Mouse (Mus musculus) CD4-positive, CD25-positive, alpha-beta regulatory T cell, adult 9 weeks (primary cell): ENCODE measurements around the gene Ptdss2. TPM values are rescaled to one million over a fixed set of nuclear protein-coding genes. Genes with fewer than 3 reads are reported as not detected.

Experiments
- polyA plus RNA-seq: library from polyadenylated mRNA; unstranded; fragments of 100-300 nt; shearing (Covaris generic); gene quantifications from one replicate; pipeline ENCODE4 v1.2.1, GENCODE M21; 2017

Ptdss2 gene
- 8.9 TPM for polyA plus RNA-seq

GRCm38 (mm10) chr7:141122245-141122644, at the start of gene Ptdss2:
TSS of gene Ptdss2 (plus strand) at chr7:141122382.

DNA sequence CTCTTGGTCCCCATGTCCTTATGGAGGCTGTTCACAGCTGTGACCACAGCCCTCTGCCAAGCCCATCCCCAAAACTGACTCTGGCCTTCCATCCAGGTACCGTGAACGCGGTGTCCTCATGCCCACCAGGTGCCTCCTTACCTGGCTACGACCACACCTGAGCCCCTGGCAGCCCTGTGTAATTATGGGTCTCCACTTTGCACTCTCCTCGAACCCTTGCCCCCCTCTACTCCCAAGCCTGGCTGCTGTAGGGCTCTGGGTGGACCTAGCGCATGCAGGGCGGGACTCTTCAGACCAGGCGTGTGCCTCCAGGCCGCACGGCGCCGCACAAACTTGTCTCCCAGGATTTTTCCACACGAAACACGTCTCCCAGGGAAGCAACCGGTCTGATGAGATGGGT, 44.3 kb upstream of the Ptdss2 start, which contains the start of gene Pkp3:
Gene Pkp3, plus strand, starts transcription at position 378 of the 400 bp plus-strand sequence.

GRCm38 (mm10) chr7:141099911-141100691, 22.1 kb upstream of the Ptdss2 start, which contains the start of gene Sigirr:
TSS of gene Sigirr (minus strand) at chr7:141100572.

DNA sequence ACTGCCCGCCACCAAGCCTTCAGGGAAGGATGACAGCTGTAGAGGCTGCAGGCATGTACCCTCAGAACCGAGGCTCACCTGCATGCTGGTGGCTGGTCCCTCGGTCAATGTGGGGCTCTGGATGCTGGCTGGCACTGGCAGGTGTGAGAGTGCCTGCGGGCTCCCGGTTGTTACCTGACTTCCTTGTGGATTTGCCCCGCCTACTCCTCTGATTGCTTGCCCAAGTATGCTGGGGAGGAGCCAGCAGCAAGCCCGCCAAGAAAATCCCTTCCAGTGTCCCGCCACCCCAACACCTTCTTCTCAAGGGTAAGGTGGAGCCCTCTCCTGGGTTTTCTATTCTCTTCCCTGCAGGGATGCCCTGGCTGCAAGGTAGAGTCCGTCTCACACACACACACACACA, 4.5 kb upstream of the Ptdss2 start, which contains the start of gene Ano9:
Gene Ano9, minus strand, starts transcription at position 171 of the 400 bp plus-strand sequence.

DNA sequence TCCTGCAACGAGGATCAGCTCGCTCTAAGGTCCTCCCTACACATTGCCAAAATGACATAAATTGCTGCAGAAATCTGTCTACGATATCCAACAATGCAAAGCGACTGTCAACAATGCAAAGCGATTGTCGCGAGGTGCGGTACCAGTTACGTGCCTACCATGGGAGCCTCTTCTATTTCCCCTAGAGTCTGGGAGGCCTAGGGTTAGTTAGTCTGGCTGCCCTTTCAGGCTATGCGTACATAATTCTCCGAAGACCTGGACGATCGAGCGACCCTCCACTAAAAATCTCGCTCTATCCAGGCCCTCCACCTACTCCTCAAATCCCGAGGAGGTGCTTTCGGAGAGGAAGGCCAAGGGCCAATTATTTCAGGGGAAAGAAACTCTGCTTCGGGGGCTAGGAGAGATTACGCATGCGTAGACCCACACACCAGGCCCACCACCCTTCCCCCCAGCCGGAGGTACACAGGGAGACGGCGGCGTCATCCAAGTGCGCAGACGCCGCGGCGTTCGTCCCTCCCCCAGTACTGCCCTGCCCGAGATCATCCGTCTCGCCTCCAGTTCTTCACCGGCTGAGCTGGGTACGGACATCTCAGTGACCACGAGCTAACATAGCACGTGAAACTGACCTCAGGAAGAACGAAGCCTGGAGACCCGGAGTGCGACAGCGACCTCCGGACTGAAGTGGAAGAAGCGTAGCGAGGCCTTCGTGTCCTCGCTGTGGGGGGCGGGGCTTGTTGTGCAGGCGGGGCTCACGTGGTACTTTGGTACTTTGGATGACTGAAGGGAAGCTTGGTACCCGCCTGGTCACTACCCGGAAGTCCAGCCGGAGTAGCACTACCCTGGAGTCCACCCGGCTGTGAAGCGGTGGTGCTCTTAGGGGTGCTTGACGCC, 50.2 kb downstream of the Ptdss2 start, which contains the start of gene Rnh1:
Gene Rnh1, minus strand, starts transcription at position 742 of the 891 bp plus-strand sequence.

DNA sequence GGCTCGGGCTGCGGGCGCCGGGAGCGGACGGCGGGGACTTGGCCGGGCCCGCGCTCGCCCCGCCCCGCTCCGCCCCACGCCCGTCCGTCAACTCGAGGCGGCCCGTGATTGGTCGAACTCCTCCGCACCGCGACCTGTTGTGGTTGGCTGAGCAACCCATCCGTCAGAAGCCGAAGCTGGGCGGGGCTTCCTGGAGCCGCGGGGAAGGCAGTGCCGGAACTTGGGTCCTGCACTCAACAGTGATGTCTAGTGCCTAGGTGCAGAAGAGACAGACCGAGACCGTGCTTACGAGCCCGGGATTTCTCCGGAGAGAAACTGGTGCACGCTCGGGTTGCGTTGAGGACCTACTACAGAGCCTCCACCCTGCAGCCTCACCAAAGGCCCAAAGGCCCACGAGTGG, 71.8 kb downstream of the Ptdss2 start, which contains the start of the genes Hras and Lrrc56:
Gene Hras, minus strand, starts transcription at position 58 of the 400 bp plus-strand sequence.
Gene Lrrc56, plus strand, starts transcription at position 210 of the 400 bp plus-strand sequence.

Other genes with a start within 250 kb of the Ptdss2 start
- gene Psmd13, start 240.4 kb upstream of the Ptdss2 start, polyA plus RNA-seq, result 270 TPM
- 10.4 TPM for gene Sirt3, start 240.1 kb upstream of the Ptdss2 start, polyA plus RNA-seq
- not detected for gene Cox8b, start 221.9 kb upstream of the Ptdss2 start, polyA plus RNA-seq
- not detected for gene Nlrp6, start 201.5 kb upstream of the Ptdss2 start, polyA plus RNA-seq
- gene Pgghg, start 181.0 kb upstream of the Ptdss2 start, polyA plus RNA-seq, result 40.2 TPM
- 0.98 TPM for gene Ifitm5, start 172.1 kb upstream of the Ptdss2 start, polyA plus RNA-seq
- not detected for gene Gm45717, start 166.4 kb upstream of the Ptdss2 start, polyA plus RNA-seq
- gene Ifitm2, start 166.4 kb upstream of the Ptdss2 start, polyA plus RNA-seq, result 30.3 TPM
- gene Ifitm1, start 155.2 kb upstream of the Ptdss2 start, polyA plus RNA-seq, result not detected
- gene Ifitm3, start 111.6 kb upstream of the Ptdss2 start, polyA plus RNA-seq, result 8.5 TPM
- gene Ifitm6, start 104.5 kb upstream of the Ptdss2 start, polyA plus RNA-seq, result not detected
- not detected for gene Gm17387, start 93.3 kb upstream of the Ptdss2 start, polyA plus RNA-seq
- gene B4galnt4, start 61.3 kb upstream of the Ptdss2 start, polyA plus RNA-seq, result 15.5 TPM
- 411 TPM for gene Pkp3, start 44.2 kb upstream of the Ptdss2 start, polyA plus RNA-seq
- 274 TPM for gene Sigirr, start 21.8 kb upstream of the Ptdss2 start, polyA plus RNA-seq
- gene Ano9, start 4.6 kb upstream of the Ptdss2 start, polyA plus RNA-seq, result not detected
- gene Rnh1, start 50.5 kb downstream of the Ptdss2 start, polyA plus RNA-seq, result 159 TPM
- gene Hras, start 71.6 kb downstream of the Ptdss2 start, polyA plus RNA-seq, result 5.2 TPM
- gene Lrrc56, start 71.8 kb downstream of the Ptdss2 start, polyA plus RNA-seq, result 3.4 TPM
- 14.1 TPM for gene Lmntd2, start 91.7 kb downstream of the Ptdss2 start, polyA plus RNA-seq
- gene Rassf7, start 93.5 kb downstream of the Ptdss2 start, polyA plus RNA-seq, result 29.4 TPM
- gene Phrf1, start 106.4 kb downstream of the Ptdss2 start, polyA plus RNA-seq, result 122 TPM
- gene Irf7, start 144.1 kb downstream of the Ptdss2 start, polyA plus RNA-seq, result 160 TPM
- gene Cdhr5, start 154.4 kb downstream of the Ptdss2 start, polyA plus RNA-seq, result not detected
- gene Sct, start 156.8 kb downstream of the Ptdss2 start, polyA plus RNA-seq, result not detected
- gene Drd4, start 169.6 kb downstream of the Ptdss2 start, polyA plus RNA-seq, result not detected
- 15.6 TPM for gene Deaf1, start 205.3 kb downstream of the Ptdss2 start, polyA plus RNA-seq
- 48.1 TPM for gene Tmem80, start 205.4 kb downstream of the Ptdss2 start, polyA plus RNA-seq
- not detected for gene Eps8l2, start 216.5 kb downstream of the Ptdss2 start, polyA plus RNA-seq